Mouse (Mus musculus) fat pad, adult 2 months (tissue): ENCODE measurements around the gene Ddx58.

Experiments
- DNase-seq: peaks from one replicate; pipeline ENCODE4 v3.0.0-alpha.2; 2011; ENCODE audit warnings: low read depth, low spot score; ENCODE audit errors: extremely low read depth

Gene Ddx58

GRCm38 (mm10) chr4:40184470-40184869 lies 55.2 kb downstream of the Ddx58 start:
- no peak for DNase-seq

- DNase-seq = no peak
These were observed 55.8 kb downstream of the Ddx58 start for GRCm38 (mm10) chr4:40183781-40184180.

GRCm38 (mm10) chr4:40182651-40183320 lies 56.8 kb downstream of the Ddx58 start:
- no peak for DNase-seq

GRCm38 (mm10) chr4:40181681-40182080 lies 57.9 kb downstream of the Ddx58 start:
- no peak for DNase-seq

- no peak for DNase-seq
These were observed 59.6 kb downstream of the Ddx58 start for GRCm38 (mm10) chr4:40180046-40180445.

- DNase-seq = no peak
These were observed 61.0 kb downstream of the Ddx58 start for GRCm38 (mm10) chr4:40178584-40178983.

GRCm38 (mm10) chr4:40174321-40174720 lies 65.3 kb downstream of the Ddx58 start:
- DNase-seq = no peak

- no peak for DNase-seq
These were observed 67.3 kb downstream of the Ddx58 start for GRCm38 (mm10) chr4:40172336-40172735.

GRCm38 (mm10) chr4:40171477-40171876 lies 68.2 kb downstream of the Ddx58 start:
- no peak for DNase-seq

GRCm38 (mm10) chr4:40163646-40164045 lies 76.0 kb downstream of the Ddx58 start:
- DNase-seq = no peak

GRCm38 (mm10) chr4:40160591-40161434 lies 78.8 kb downstream of the Ddx58 start:
- DNase-seq = no peak

- DNase-seq = no peak
These were observed 81.4 kb downstream of the Ddx58 start for GRCm38 (mm10) chr4:40158224-40158540.

- DNase-seq = peak; percentile 92
These were observed 82.0 kb downstream of the Ddx58 start for GRCm38 (mm10) chr4:40157500-40158223.

GRCm38 (mm10) chr4:40156582-40157499 lies 82.8 kb downstream of the Ddx58 start:
- peak; percentile 78 for DNase-seq

GRCm38 (mm10) chr4:40156153-40156552 lies 83.5 kb downstream of the Ddx58 start:
- peak; percentile 94 for DNase-seq

- DNase-seq = no peak
These were observed 84.1 kb downstream of the Ddx58 start for GRCm38 (mm10) chr4:40155467-40155999.

GRCm38 (mm10) chr4:40154751-40155150 lies 84.9 kb downstream of the Ddx58 start:
- DNase-seq = no peak
